Mouse (Mus musculus): ENCODE data around the gene Tnfrsf23. TPM values are rescaled to one million over a fixed set of nuclear protein-coding genes. Genes with fewer than 3 reads are reported as not detected.
A peak's percentile ranks its signal among the peaks of the same experiment; 100 is the strongest.
"Not testable (repeated sequence)": the region's sequence is repeated elsewhere in the genome, so short reads cannot be mapped to it uniquely, and the experiment has no call there.

The Tnfrsf23 gene
- polyA plus RNA-seq, 1 experiment from 2014 or later = 0.17 TPM

DNA sequence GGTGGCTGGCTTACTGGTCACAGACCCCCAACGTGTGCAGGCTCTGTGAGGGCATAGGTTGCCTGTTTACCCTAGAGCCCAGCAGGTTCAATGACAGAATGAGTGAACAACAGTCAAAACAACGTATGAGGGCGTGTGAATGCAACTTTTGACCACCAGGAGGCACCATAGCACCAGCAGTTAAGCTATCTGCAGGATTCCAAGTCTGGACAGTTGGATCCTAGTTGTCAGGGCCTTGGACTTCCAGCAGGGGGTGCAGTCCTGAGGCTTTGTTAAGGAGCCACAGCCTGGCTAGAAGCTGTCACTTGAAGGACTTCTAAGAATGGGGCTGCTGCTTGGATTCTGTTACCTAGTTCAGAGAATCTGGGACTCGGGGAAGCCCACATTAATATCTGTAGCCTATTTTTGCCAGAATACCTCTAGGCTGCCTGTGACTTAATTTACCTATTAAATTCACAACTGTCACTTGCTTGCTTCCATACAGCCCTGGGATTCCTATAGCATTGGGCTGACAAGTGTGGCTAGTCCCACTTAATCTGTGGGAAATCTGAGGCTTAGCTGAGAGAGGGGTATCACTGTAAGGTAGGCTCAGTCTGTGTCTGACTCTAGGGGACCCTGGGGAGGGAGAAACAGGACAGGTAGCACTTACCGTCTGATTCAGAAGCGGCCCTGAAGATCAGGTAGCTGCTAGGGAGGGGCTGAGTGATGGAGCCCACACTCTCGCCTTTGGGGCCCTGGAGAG is 21.2 kb upstream of the Tnfrsf23 start:
- Histone ChIP-seq H3K27ac (no peak overlapping the region), H3K9me3 (replicated peaks) (no peaks in the 10 kb centered on the region), H3K36me3 (no peaks in the 10 kb centered on the region), H3K27me3 (no peaks in the 10 kb centered on the region), H3K4me3 (replicated peaks) (no peak overlapping the region), H3K9ac (no peak overlapping the region), H3K4me2 (no peak overlapping the region), H3K4me1 (replicated peaks) (no peaks in the 10 kb centered on the region)
- ATAC-seq (ENCODE audit: low read depth) (peak; percentile 46; the same call in 1 of the 2 replicates), DNase-seq (peak; percentile 59)
- 32% methylated on average over 7 of the region's 7 CpGs for WGBS (ENCODE audit: insufficient replicate concordance)

DNA sequence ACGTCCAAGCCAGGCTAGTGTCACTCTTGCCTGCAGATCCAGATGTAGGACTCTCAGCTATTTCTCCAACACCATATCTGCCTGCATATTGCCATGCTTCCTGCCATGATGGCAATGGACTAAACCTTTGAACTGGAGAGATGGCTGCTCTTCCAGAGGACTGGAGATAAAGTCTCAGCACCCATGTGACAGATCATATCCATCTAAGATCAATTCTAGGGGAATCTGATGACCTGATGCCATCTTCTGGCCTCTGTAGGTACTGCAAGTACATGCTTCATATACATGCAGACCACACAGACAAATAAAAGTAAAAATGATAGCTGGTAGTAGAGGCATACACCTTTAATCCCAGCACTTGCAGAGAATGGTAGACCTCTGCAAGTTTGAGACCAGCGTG is 10.5 kb upstream of the Tnfrsf23 start:
- H3K4me1 ChIP-seq (replicated peaks) = no peaks in the 10 kb centered on the region
- ATAC-seq (ENCODE audit: low read depth) (no peak), DNase-seq (no peak)
- no peak overlapping the region for H3K9ac ChIP-seq
- no peaks in the 10 kb centered on the region for H3K9me3 ChIP-seq (replicated peaks)
- H3K36me3 ChIP-seq = no peaks in the 10 kb centered on the region
- H3K4me3 ChIP-seq (replicated peaks) = no peak overlapping the region
- H3K4me2 ChIP-seq = no peak overlapping the region
- WGBS (ENCODE audit: insufficient replicate concordance) = 32% methylated on average over 2 of the region's 2 CpGs
- no peaks in the 10 kb centered on the region for H3K27me3 ChIP-seq
- H3K27ac ChIP-seq = no peak overlapping the region

DNA sequence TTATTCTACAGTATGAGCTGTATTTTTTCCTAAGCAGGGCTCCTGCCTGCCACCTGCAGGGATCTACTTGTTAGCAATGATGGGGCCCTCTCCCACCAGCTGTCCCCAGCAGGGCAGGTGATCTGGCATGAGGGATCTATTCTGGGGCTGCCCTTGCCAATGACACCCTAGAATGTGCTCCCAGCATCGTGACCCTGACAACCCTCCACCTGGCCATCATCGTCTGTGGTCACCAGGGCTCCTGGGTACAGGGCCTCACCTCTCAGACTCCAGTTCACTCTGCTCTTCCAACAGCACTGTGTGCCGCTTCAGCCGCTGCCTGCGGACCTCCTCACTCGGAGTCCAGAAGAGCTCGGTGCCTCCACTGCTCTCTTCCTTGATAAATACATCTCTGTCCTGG is 8.9 kb upstream of the Tnfrsf23 start:
- no peaks in the 10 kb centered on the region for H3K9me3 ChIP-seq (replicated peaks)
- DNase-seq (no peak), ATAC-seq (ENCODE audit: low read depth) (no peak)
- H3K9ac ChIP-seq = no peak overlapping the region
- H3K4me1 ChIP-seq (replicated peaks) = no peaks in the 10 kb centered on the region
- 83% methylated on average over 7 of the region's 7 CpGs for WGBS (ENCODE audit: insufficient replicate concordance)
- no peaks in the 10 kb centered on the region for H3K36me3 ChIP-seq
- no peak overlapping the region for H3K27ac ChIP-seq
- H3K4me3 ChIP-seq (replicated peaks) = no peak overlapping the region
- no peak overlapping the region for H3K4me2 ChIP-seq
- no peaks in the 10 kb centered on the region for H3K27me3 ChIP-seq

DNA sequence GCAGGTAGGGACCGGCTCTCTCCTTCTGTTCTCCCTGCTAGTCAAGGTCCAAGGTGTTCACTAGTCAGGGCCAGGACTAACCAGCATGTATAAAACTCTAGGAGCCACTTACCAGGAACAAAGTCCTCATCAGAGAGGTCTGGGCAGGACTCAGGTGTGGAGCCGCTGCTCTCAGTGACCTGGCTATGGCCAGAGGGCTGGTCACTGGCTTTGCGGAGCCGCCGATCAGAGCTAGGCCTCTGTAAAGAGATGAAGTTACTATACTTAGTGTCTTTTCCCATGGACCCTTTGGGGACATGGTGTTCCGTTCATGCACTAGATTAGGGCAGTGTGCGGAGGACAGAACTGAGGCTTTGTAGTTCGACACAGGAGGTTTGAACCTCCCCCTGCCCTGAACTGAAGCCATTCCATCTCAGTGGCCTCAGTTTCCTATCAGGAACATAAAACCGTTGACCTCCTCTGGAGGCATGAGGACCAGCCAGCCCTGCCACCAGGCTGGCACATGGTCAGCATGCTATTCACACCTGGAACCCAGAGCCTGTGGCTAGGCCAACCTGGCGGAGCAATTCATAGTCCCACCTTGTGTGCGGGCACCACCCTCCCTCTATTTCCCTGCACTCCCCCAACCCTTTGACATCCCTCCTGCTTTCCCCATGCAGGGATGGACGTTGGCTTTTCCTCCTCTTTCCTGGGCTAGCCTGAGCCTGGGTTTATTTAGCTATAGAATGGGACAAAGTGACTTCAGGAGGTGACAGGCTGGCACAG is 7.3 kb upstream of the Tnfrsf23 start:
- no peak overlapping the region for H3K4me3 ChIP-seq (replicated peaks)
- H3K9me3 ChIP-seq (replicated peaks) = no peaks in the 10 kb centered on the region
- H3K27me3 ChIP-seq = no peaks in the 10 kb centered on the region
- no peak overlapping the region for H3K4me2 ChIP-seq
- no peak overlapping the region for H3K27ac ChIP-seq
- no peaks in the 10 kb centered on the region for H3K4me1 ChIP-seq (replicated peaks)
- no peak for ATAC-seq (ENCODE audit: low read depth)
- WGBS (ENCODE audit: insufficient replicate concordance) = 75% methylated on average over 12 of the region's 12 CpGs
- DNase-seq = no peak
- H3K9ac ChIP-seq = no peak overlapping the region
- H3K36me3 ChIP-seq = no peaks in the 10 kb centered on the region

DNA sequence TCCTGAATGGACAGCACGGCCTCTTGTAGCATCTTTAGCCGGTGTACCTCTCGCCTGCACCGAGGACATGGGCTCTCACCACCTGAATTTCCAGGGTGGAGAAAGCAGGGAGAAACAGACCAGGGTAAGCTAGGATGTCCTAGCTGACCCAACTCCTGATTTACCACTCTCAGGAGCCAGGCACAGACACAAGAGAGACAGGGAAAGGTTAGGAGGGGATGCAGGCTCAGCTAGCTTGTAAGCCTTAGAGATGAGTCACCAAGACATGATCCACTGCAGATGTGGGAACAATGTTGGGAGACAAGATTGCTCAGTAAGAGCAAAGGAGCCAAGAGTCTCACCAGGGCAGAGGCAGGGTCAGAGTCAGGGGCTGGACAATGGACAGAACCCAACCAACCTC is 6.2 kb upstream of the Tnfrsf23 start:
- no peak for ATAC-seq (ENCODE audit: low read depth)
- no peak overlapping the region for H3K4me2 ChIP-seq
- no peak overlapping the region for H3K4me3 ChIP-seq (replicated peaks)
- no peak overlapping the region for H3K27ac ChIP-seq
- 75% methylated on average over 4 of the region's 4 CpGs for WGBS (ENCODE audit: insufficient replicate concordance)
- no peak for DNase-seq
- no peaks in the 10 kb centered on the region for H3K36me3 ChIP-seq
- H3K9ac ChIP-seq = no peak overlapping the region
- no peaks in the 10 kb centered on the region for H3K4me1 ChIP-seq (replicated peaks)
- no peaks in the 10 kb centered on the region for H3K9me3 ChIP-seq (replicated peaks)
- no peaks in the 10 kb centered on the region for H3K27me3 ChIP-seq

DNA sequence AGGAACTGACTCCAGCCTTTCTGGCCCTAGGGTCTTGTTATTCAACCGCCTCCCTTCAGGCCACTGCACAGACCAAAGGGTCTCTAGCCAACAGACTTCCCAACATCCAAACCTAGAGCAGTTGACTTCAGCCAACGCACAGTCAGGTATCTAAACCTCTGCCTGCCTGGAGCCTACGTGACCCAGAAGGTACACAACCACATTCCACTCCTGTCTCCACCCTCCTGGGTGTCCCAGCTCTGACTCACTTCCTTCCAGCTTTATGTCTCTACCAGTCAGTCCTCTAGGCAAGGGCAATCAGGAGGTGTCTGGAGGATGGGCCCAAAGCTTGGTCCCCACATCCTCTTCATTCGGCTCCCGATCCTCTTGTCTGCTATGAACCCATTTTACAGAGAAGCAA is 5.5 kb upstream of the Tnfrsf23 start:
- no peak overlapping the region for H3K4me3 ChIP-seq (replicated peaks)
- ATAC-seq (ENCODE audit: low read depth) (no peak), DNase-seq (no peak)
- no peaks in the 10 kb centered on the region for H3K9me3 ChIP-seq (replicated peaks)
- H3K27me3 ChIP-seq = no peaks in the 10 kb centered on the region
- H3K36me3 ChIP-seq = no peaks in the 10 kb centered on the region
- H3K9ac ChIP-seq = no peak overlapping the region
- no peaks in the 10 kb centered on the region for H3K4me1 ChIP-seq (replicated peaks)
- 65% methylated on average over 5 of the region's 5 CpGs for WGBS (ENCODE audit: insufficient replicate concordance)
- H3K4me2 ChIP-seq = no peak overlapping the region
- no peak overlapping the region for H3K27ac ChIP-seq

DNA sequence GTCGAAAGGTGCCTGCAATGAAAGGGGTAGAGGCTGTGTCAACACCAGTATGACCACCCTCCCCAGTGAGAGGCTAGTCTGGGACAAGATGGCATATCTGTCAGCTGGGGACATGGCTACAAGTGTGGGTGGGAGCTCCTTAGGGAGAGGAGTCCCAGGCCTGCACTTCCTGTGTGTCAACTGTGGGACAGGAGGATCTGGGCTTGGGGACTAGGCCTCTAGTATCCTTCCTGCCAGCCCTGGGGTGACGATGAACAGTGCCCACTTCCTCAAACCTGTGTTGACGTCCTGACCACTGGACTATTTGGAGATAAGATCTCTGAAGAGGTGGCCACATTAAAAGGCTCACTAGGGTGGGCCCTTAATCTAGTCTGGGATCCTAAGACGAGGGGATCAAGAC is 4.3 kb upstream of the Tnfrsf23 start:
- H3K4me2 ChIP-seq = no peak overlapping the region
- DNase-seq (no peak), ATAC-seq (ENCODE audit: low read depth) (no peak)
- 34% methylated on average over 4 of the region's 4 CpGs for WGBS (ENCODE audit: insufficient replicate concordance)
- no peaks in the 10 kb centered on the region for H3K36me3 ChIP-seq
- H3K4me1 ChIP-seq (replicated peaks) = peaks cover 3% of the 10 kb centered on the region; the same call in 1 of the 2 replicates
- H3K27ac ChIP-seq = no peak overlapping the region
- no peaks in the 10 kb centered on the region for H3K9me3 ChIP-seq (replicated peaks)
- H3K27me3 ChIP-seq = peaks cover 7% of the 10 kb centered on the region
- H3K9ac ChIP-seq = no peak overlapping the region
- H3K4me3 ChIP-seq (replicated peaks) = no peak overlapping the region

DNA sequence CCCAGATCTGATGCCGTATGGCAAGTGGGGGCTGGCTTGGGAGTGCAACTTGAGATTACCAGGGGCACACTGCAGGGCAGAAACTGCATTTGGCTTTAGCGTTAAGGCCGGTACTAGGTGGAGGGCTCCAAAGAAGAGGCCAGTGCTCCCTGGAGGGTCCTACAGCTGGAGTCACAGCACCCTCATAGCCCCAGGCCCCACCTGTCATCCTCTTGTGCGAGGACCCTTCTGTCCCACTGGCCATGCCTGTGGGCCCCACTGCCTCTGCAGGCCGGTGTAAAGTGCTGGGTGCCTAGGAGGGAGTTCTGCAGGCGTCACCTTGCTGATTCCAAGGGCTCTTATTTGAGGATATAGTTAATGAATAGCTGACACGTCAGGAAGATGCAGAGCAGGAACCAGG is 3.8 kb upstream of the Tnfrsf23 start:
- Histone ChIP-seq H3K9ac (no peak overlapping the region), H3K4me2 (no peak overlapping the region), H3K27ac (no peak overlapping the region), H3K4me3 (replicated peaks) (no peak overlapping the region), H3K4me1 (replicated peaks) (peaks cover 3% of the 10 kb centered on the region; the same call in 1 of the 2 replicates), H3K36me3 (no peaks in the 10 kb centered on the region), H3K9me3 (replicated peaks) (no peaks in the 10 kb centered on the region), H3K27me3 (peaks cover 7% of the 10 kb centered on the region)
- ATAC-seq (ENCODE audit: low read depth) (no peak), DNase-seq (no peak)
- WGBS (ENCODE audit: insufficient replicate concordance) = 63% methylated on average over 7 of the region's 7 CpGs

DNA sequence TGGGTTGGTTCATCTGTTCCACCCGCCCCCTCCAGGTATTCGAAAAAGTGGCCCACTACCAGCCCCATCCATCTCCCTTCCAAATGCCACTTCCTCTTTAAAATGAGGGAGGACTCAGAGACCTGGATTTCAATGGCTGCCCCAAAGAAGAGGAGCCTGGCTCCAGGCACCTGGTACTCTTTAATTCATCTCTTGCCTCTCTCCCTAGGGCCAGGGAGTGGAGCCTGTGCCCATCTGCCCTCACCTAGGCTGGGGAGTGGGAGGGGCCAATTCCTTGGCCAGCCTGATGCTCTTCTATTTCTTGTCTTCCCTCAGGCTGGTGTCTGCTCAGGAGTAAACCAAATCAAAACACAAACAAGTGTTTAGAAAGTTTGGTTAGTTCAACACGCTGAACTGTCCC is 1.0 kb upstream of the Tnfrsf23 start:
- not testable (repeated sequence) for H3K9ac ChIP-seq; DNase-seq; H3K4me1 ChIP-seq (replicated peaks); H3K27me3 ChIP-seq; H3K4me3 ChIP-seq (replicated peaks); H3K9me3 ChIP-seq (replicated peaks); ATAC-seq (ENCODE audit: low read depth); H3K27ac ChIP-seq; H3K4me2 ChIP-seq; H3K36me3 ChIP-seq
- WGBS (ENCODE audit: insufficient replicate concordance) = 40% methylated on average over 3 of the region's 3 CpGs

DNA sequence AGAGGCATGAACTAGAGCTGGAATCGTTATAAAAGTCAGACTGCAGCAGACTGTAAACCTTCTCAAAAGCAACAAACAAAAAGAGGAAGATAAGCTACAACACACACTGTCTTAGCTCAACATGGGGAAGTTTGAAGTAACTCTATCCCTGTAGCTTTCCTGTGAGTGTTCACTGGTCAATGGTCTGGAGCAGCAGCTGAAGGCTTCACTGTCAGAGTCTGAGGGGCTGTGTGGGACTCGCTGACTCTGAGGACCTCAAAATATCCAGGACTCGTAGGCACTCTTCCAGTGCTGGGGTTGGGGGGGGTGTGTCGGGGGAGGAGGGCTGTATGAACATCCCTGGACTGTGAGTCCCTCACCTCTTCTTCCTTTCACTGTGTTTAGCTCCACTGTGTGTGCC is 519 bp upstream of the Tnfrsf23 start:
- H3K9me3 ChIP-seq (replicated peaks); H3K27me3 ChIP-seq; H3K4me3 ChIP-seq (replicated peaks); DNase-seq; ATAC-seq (ENCODE audit: low read depth); H3K4me2 ChIP-seq; H3K36me3 ChIP-seq; H3K27ac ChIP-seq; H3K4me1 ChIP-seq (replicated peaks); H3K9ac ChIP-seq: not testable (repeated sequence)
- WGBS (ENCODE audit: insufficient replicate concordance) = 20% methylated on average over 4 of the region's 4 CpGs

DNA sequence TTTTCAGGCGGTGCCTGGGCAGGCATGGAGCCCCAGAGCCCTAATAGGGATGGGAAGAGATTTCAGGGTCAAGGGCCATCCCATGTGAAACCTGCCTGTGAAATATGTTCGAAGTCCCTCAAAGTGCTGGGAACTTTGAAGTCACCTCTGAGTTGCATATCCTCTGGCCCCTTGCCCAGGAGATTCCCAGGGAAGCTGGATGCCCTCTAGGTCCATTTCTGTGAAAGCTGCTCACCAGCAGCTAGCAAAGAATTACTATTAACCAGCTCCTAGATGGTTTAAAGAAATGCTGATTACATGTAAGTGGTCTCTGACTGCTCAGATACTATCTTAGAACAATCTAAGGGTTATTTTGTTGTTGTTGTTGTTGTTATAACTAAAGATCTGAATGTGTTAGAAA is 1.1 kb downstream of the Tnfrsf23 start:
- not testable (repeated sequence) for H3K27ac ChIP-seq; H3K4me2 ChIP-seq; ATAC-seq (ENCODE audit: low read depth); H3K36me3 ChIP-seq; DNase-seq; H3K9me3 ChIP-seq (replicated peaks); H3K4me1 ChIP-seq (replicated peaks); H3K4me3 ChIP-seq (replicated peaks); H3K27me3 ChIP-seq; H3K9ac ChIP-seq
- WGBS (ENCODE audit: insufficient replicate concordance) = 64% methylated on average over 1 of the region's 2 CpGs

DNA sequence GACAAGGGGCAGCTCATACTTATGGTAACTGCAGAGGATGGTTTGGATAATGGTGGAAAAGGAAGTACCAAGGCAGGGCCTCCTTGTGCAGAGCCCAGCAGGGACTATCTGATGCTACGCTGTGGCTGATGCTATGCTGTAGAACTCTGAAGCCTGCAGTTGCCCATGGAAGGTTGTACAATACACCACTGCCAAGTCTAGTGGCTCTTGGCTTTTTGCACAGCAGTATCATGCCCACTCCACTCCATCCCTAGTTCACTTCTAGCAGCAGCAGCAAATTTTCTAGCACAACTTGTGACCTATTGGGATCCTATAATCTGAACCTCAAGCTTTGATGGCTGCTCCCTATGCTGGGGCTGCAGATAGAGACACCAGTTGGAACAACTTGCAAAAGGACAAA is 4.1 kb downstream of the Tnfrsf23 start:
- H3K9me3 ChIP-seq (replicated peaks) = no peaks in the 10 kb centered on the region
- no peak overlapping the region for H3K4me3 ChIP-seq (replicated peaks)
- peaks cover 3% of the 10 kb centered on the region; the same call in 1 of the 2 replicates for H3K4me1 ChIP-seq (replicated peaks)
- H3K4me2 ChIP-seq = no peak overlapping the region
- DNase-seq (no peak), ATAC-seq (ENCODE audit: low read depth) (no peak)
- no peak overlapping the region for H3K27ac ChIP-seq
- H3K9ac ChIP-seq = no peak overlapping the region
- H3K36me3 ChIP-seq = no peaks in the 10 kb centered on the region
- WGBS (ENCODE audit: insufficient replicate concordance) = 61% methylated on average over 1 of the region's 1 CpGs
- H3K27me3 ChIP-seq = peaks cover 7% of the 10 kb centered on the region
